Mouse (Mus musculus) cerebellum, adult 9-11 months (tissue): ENCODE results near the gene Psmb2.
A peak's percentile ranks its signal among the peaks of the same experiment; 100 is the strongest.

Source experiments
- DNase-seq: peaks from one replicate; pipeline ENCODE4 v3.0.0; 2022

The Psmb2 gene

DNA sequence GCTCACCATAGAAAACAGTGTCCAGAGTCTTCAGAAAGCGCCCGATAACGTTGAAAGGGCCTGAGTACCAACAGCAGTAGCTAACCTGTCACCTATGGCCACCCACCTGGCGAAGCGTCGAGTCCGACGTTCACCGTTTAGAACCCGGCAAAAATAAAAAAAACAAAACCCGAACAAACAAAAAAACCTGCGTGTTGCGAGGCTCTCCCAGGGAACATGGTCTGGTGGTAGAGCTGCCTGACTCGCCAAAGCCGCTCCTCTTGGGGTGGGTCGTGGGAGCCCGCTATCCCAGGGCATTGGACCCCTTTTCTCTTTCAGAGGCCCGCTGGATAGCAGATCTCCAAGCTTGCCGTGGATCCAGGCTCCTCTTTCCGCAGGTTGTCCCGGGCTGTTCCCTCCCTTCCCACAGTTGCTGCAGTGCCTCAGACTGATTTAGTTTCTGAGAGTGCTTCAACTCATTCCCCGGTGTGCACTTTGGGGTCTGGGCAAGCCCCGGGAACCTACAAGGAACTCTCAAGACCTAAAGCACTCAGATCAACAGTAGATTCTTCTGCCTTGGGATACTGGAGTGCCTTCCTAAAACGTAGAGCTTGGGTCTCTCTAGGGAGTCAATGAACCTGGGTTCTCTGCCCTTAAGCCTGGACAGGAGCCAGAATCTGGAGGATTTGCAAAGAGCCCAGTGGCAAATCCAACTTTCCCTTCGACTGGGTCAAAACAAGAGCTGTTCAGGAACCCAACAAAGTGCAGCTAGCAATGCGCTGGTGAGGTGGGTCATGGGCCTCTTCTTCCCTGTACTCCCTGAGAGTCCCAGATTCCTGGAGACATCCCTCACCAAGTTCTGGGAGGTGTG, 55.3 kb downstream of the Psmb2 start:
- no peak for DNase-seq

DNA sequence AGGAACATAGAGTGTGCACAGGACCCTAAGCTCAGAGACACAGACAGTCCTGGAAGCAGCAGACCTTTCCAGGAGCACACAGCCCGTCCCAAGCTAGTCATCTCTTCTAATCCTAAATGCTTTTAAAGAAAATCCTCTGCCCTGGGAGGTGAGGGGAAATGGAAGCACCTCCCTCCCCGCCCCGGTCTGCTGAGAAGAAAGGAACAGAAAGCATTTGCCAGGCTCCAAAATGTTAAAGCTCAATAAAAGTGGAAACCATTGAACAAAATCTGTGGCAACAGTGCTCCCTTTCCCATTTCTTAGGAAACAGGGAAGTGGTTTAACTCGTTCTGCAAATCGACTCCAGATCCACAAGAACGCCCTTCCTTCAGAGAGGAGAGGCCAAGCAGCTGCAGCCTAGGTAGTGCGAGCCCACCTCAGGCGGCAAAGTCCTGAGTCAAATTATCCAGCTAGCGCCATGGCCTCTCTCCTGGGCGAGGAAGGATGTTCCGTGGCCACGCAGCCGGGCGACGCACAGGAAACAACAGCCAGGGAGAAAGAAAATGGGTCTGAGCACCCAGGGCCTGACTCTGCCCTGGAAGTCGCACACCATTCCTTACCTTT, 56.7 kb downstream of the Psmb2 start:
- no peak for DNase-seq

DNA sequence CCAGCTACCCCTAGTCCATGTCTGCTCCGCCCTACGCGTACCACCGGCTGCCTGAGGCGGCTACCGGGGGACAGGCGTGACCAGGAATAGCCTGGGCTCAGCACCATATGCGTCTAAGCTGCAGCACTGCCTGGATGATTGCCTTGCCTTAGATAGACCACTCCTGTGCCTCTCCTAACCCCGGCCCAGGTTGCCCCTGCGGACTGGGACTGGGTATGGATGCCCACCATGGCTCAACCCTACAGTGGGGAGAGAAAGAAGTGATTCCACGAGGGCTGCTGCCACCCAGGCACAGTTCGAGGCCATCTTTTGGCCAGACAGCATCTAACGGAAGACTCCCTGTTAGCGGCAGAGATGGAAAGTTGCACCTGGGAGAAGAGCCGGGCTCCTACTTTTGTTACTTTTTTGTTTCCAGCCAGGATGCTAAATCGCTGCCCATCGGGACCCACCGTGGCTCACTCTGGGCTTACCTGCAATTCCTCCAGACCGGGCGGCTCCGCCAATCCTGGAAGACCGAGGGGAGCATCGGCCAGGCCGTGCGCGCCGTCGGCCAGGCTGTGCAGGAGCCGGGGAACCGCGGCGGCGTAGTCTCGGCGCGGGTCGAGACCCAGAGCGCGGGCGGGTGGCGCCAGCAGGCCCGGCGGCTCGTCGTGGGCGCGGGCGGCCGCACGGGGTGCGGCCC, 57.4 kb downstream of the Psmb2 start:
- no peak for DNase-seq

DNA sequence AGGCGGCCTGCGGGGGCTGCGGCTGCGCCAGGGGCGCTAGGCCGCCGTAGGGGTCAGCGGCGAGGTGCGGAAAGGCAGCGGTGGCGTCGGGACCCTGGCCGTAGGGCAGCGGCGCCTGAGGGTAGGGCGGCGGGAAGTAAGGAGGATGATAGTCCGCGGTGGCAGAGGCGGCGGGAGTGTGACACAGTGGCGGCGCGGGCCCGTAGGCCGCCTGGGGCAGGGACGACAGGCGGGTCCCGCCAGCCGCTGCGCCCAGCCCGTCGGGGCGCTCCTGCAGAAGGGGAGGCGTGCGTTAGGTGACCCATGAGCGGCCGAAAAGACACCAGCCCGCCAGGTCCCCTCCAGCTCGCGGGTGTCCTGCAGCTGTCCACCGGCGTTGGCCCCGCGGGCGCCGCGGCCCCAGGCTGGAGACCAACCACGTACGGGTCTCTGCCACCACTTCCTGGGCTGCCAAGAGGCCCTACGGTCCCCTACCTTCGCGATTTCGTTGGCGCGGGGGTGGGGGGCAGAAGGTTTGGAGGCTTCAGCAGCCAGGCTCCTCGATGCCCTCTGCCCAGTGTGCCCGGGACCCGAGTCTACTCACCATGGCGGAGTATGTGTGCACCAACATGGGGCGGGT, 58.1 kb downstream of the Psmb2 start:
- DNase-seq = no peak

DNA sequence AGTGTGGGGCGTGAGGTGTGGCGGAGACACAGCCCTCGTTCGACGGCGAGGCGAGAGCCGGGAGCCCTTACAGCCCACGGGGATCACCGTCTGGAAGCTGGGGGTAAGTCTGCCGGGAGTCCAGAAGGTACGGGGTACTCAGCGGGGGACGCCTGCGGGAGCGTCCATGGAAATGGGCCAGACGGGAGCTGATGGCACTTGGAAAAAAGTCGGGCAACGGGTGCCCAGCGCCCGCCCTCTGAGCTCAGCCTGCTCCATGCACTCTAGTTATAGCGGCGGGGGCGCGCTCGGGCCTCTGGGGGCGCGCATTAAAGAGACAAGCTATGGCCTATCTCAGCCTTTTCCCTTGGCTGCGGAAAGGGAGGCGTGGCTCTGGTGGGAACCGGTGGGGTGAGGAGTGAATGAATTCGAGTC, 58.6 kb downstream of the Psmb2 start, which contains the start of gene Tfap2e:
Gene Tfap2e (minus strand): TSS at position 240 of the 414 bp plus-strand sequence.
- no peak for DNase-seq

DNA sequence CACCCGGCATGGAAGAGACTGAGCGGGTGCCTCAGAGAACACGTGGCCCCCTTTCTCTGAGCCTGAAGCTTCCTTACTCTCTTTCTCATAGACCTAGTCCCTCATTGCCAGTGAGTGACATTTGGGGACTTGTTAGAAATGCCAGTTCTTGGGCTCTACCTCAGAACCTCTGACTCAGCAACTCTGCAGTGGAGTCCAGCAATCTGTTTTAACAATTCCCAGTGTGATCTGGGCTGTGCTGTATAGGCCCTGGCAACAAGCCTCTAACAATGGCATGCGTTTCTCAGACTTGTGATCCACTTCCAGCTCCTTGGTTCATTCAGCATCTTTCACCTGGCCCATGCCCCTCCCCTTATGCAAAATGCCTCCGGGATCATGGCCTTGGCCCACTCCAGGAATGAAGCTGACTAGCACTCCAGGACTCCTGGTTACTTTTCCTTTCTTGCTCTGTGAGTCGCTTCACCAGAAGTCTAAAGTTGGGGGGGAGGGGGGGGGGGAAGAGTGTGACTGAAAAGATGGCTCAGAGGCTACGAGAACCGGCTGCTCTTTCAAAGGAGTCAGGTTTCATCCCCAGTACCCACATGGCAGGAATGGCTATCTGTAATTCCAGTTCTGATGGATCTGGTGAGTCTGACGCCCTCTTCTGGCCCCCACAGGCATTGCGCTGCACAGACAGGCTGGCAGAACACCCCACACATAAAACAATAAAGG, 62.7 kb downstream of the Psmb2 start:
- no peak for DNase-seq

DNA sequence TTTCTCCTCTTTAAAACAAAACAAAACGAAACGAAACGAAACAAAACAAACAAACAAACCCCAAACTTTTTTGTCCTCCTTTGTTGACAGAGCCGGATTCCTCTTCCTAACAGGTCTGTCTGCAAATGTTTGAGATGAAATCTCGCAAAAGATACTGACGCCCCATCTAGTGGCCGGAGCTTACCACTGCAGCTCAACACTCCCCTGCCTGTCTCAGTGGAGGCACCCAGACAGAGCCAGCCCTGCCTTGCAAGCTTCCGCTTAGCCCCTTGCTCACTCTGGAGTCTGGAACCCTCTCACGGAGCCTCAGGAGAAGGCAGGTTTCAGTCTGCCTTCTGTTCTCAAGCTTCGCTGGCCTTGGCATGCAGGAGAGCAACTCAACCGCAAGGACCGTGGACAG, 64.0 kb downstream of the Psmb2 start:
- DNase-seq = peak; percentile 78

DNA sequence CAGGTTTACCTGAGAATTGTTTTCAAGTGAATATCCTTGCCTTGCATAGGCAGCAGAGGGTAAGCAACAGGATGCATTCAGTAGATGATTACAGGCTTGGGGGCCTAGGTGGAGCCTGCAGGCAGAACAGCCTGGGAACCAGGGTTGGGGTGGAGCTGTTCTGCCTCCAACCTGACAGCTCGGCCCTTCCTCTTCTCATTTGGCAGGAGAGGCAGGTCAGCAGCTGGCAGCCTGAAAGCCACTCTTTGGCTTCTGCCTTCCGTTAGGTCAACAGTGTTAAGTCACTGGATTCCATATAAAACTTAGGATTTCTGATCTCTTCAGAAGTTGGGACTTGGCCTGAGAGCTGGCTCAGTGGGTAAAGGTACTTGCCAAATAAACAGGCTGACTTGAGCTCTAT, 65.5 kb downstream of the Psmb2 start:
- DNase-seq = no peak

DNA sequence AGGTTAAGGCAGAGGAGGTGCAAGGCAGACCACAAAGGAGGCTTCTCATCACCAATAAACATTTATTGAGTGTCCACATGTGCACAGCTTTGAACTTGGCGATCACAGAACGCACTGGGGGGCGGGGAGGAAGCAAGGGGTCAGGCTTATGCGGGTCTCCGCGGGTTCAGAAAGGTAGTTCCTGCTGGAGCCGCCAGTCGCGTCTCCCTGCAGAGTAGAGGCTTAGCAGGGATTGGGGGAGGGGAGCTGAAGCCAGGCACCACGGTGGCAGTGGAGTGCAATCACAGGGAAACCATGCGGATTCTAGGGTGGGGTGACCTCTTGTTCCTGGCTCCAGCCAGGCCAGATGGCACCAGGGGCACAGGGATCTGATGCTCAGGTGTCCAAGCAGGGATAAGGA, 66.3 kb downstream of the Psmb2 start:
- DNase-seq = peak; percentile 50

DNA sequence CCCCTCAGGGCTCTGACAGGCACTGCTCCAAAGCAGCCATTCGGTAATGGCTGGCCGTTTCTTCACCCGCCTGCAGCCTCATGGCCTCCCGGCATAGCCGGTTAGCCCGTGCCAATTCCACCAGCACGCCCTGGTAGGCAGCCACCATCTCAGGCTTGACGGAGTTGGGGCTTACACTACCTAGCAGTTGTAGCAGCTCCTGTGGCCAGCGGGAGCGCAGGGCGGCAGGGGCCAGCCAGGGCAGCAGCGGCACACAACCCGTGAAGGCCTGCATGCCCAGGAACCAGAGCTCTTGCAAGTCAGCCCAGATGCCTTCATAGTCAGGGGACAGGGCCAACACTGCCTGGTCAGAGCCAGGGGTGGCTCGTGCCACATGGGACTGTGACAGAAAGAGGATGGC, 67.4 kb downstream of the Psmb2 start:
- peak; percentile 75 for DNase-seq

DNA sequence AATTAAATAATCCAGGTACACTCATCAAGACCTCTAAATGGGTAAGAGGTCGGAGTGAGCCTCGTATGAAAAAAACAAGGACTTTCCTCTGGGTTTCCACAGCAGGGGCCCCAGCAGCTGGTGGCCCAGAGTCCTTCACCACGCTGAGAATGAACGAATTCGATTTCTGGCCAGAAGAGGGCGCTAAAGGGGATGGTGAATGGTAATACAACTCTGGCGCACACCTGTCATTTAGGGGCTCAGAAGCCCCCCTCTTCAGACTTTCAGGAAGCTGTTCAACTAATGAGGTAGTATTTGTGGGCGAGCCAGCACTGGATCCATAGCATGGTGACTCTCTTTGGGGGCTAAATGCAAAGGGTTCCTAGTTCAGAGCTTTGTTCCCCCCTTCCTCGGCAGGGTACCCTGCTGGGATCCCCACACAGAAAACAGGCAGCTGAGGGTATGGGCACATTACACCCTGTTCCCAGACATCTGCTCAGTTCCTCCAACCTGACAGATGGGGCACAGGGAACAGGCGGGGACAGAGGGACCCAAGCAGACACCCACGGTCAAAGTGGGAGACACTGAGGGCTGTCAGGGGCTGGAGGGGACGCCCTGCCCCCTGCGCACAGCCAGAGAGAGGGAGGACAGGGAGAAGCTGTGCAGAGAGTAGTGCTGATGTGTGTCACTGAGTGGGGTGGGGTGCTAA, 68.2 kb downstream of the Psmb2 start:
- peak; percentile 66 for DNase-seq

DNA sequence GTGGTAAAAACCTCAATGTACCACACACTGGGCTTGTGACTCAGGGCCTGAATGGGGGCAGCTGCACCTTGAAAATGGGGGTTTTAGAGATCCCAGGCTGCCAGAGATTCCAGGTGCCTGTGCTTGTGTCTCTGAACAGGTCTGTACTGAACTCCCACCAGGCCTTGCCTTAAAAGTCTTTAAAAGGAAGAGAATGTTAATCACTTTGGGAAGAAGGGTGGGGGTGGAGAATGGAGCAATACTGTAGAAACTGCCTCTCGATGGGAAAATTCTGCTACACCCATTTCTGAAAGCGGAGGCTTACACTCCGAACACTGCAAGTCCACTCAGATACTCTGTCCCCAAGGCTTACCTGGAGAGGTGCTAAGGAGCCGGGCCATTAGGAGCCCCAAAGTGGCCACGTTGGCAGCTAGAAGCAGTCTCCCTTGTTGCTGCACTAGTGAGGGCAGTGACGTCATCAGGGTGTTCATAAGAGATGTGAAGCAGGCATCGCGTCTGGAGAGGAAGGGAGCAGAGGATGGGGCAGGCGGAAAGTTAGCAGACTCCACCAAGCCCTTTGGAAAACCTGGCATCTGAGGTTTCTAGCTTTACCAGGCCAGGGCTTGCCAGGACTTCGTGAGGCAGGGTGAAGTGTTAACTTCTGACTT, 68.9 kb downstream of the Psmb2 start:
- peak; percentile 44 for DNase-seq

DNA sequence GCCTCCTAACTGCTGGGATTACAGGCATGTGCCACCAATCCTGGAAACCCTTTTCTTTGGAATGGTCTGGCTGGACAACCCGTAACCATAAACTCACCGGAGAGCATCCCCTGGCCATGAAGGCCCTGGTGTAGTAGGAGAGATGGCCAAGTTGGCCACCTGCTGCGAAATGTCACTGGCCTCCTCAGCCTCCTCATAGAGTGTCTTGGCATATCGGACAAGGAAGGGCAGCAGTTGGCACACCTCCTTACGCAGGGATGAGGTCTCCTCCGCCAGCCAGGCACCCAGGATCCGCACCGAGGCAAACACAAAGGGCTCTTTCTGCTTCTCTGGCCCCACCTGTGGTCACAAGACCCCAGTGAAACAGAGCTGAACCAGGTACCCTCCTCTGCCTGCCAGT, 71.0 kb downstream of the Psmb2 start:
- peak; percentile 71 for DNase-seq

DNA sequence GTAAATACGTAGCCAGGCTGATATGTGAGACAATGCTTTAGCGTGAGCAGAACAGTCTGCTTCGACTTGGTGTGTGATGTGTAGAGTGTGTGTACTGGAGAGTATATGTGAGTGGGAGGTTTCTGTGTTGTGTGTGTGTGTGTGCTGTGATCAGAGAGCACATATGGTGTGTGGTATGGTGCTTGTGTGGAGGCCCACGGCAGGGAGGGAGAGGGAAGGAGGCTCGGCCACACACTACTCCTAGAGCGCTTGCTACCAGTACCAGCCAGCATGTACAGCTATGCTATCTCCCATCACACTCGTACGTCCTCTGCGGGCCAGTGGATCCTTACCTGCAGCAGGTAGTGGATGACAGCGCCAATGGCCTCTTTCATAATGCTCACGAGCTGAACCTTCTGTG, 72.1 kb downstream of the Psmb2 start:
- no peak for DNase-seq

DNA sequence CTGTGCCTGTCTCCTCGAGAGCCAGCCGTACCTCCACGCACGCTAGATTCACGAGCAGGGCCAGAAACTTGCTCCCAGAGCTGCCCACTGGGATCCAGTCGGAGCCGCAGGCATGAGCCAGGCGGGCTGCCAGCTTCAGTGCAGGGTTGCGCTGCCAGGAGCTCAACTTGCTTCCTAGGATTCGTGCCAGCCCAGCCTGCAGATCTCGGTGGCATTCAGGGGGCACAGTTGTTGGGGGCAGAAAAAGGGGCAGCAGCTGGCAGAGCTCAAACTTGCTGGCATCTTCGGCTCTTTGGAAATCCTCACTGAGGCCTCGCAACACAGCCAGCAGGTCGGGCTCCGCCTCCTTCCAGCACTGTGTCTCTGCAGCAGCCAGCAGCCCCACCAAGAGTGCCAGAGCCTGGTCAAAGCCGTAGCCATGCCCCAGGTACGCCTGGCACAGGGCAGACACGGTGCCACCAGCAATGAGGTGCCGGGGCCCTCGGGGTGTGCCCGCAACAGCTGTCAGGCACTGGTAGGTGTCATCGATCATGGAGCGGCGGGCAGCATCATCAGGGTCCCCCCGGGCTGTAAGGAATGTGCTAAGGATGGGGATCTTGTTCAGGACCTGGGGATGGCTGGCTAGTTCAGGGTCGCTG, 72.7 kb downstream of the Psmb2 start:
- peak; percentile 87 for DNase-seq

DNA sequence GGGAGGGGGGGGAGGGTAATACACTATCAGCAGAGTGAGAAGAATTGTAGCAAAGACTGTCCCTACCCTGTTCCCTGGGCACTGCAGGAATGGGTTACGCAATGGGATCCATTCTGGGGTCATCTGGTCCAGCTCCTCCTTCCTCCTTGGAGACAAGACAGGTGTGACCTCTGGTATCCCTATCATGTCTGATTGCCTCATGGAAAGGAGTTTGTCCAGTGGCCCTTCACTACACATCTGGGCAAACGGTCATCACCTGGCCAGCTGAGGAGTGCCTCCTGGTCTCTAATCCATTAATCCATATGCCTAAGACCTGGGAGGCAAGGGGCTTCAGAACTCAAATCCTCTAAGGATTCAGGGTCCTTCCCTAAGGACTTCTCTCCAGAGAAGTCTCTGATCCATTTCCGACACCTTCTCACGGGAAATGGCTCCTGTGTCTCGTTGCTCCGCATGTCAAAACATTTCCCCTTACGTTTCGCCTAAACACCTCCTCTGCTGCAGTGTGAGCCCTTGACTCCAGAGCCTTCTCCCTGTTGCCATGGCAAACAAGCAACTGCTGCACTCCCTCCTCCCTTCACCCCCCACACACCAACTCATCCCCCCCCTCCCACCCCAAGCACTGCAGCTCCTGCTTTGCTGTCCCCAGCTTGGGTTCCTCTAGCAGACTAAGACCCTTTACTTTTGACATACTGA, 73.6 kb downstream of the Psmb2 start:
- peak; percentile 64 for DNase-seq

DNA sequence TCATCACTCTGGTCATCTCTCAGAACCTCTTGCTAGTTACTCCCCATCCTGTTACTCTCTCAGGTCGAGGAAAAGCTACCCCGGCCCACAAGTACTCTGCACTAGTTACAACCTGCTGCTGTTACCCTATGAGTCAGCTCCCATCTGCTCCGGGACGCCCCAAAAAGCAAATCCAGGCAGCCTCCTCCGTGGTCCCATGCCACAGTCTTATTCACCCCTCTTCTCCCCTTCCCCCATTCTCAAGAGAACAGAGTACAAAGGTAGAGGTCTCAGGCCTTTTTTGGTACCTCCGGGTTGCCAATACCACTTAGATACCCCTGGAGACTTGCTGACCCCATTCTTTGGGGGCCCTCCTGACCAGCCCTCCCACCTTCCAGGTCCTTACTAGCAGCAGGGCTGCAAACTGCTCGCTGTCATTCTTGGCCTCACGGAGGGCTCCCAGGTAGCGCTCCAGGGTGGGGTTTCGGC, 74.2 kb downstream of the Psmb2 start:
- DNase-seq = no peak

DNA sequence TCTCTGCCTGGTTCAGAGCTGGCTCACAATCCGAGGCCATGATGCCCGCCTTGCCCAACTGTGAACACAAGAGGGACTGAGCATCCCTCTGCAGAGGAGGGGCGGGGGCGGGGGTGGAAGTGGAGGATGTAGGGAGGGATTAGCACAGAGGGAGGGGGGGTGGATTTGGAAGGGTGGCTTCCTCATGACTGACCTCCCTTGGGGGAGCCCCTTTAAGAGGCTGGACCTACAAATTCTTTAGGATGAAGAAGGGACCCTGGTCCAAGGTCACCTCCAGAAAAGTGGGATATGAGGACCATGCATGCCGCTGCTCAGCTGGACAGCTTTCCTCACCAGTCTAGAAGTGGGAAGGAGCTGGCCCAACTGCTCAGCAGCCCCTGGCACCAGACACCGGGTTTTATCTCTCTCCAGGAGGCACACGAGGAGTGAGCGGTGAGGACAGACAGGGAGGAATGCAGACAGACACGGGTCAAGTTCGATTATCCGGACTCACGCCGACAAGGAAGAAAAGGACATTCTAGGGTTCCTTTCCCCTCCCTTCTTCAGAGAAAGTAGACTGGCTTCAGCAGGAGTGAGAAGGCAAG, 74.7 kb downstream of the Psmb2 start:
- DNase-seq = peak; percentile 85

DNA sequence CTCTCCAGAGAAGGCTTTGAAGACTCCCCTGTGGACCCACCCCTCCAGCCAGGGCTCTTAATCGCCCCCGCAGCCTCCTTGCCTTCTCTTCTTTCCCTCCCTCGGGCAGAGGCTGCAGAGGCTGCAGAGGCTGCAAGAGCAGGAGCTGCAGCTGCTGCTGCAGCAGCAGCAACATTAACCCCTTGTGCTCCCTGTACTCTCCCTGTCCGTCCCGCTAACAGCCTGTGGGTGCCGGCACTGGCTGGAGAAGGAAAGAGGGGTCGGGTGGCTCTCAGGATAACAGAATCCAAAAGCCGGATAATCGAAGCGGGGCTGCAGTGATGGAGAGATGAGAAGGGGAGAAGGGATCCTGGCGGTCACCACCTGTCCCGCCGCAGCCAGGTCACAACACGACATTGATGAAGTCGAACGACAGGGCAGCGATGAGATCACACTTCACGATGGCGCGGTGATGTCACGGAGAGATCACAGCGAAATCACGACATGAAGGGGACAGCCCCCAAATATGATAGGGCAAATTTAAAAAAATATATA, 75.2 kb downstream of the Psmb2 start:
- DNase-seq = peak; percentile 81
